Mouse (Mus musculus) olfactory bulb, adult 2 months (tissue): ENCODE results near the gene Cenpe. TPM values are rescaled to one million over a fixed set of nuclear protein-coding genes. Genes with fewer than 3 reads are reported as not detected.
"Not testable (repeated sequence)": the region's sequence is repeated elsewhere in the genome, so short reads cannot be mapped to it uniquely, and the experiment has no call there.

Experiments used
- H3K27ac ChIP-seq: fragments of 200-500 bp; 2 replicates; pipeline ENCODE4 v1.5.1; 2012; ENCODE audit warnings: low read depth, low read length; ENCODE audit not compliant: insufficient read depth
- H3K4me1 ChIP-seq: fragments of 200-500 bp; 2 replicates; pipeline ENCODE4 v1.6.1; 2012; ENCODE audit warnings: low read length; ENCODE audit not compliant: control insufficient read depth, insufficient read depth
- H3K4me3 ChIP-seq: fragments of 200-500 bp; 2 replicates; pipeline ENCODE4 v1.5.1; 2012; ENCODE audit warnings: mild to moderate bottlenecking, low read depth, low read length, moderate library complexity; ENCODE audit not compliant: insufficient read depth
- CTCF ChIP-seq: fragments of 200-500 bp; IDR thresholded peaks from 2 replicates; pipeline ENCODE4 v1.5.1; 2012; ENCODE audit warnings: low read depth, mild to moderate bottlenecking, low read length, moderate library complexity; ENCODE audit not compliant: insufficient read depth
- POLR2A ChIP-seq: fragments of 200-500 bp; IDR thresholded peaks from 2 replicates; pipeline ENCODE4 v1.6.1; 2012; ENCODE audit warnings: mild to moderate bottlenecking, low read depth, low read length, moderate library complexity; ENCODE audit not compliant: insufficient read depth
- WGBS: fragments of 180-500 bp; shearing (Covaris S2); methylation state at CpG from one replicate; pipeline ENCODE4 v1.1.7; 2018; 5-methylcytosine and 5-hydroxymethylcytosine counted together
- polyA plus RNA-seq: library from polyadenylated mRNA; stranded (reverse); fragments of >200 nt; gene quantifications from 2 replicates; pipeline ENCODE4 v1.2.4, GENCODE M21; 2012; ENCODE audit warnings: low replicate concordance; ENCODE audit not compliant: missing spikeins, insufficient read depth, insufficient read length

The Cenpe gene
- 38.3 TPM in 1 of 2 replicates, not detected in the other for polyA plus RNA-seq

DNA sequence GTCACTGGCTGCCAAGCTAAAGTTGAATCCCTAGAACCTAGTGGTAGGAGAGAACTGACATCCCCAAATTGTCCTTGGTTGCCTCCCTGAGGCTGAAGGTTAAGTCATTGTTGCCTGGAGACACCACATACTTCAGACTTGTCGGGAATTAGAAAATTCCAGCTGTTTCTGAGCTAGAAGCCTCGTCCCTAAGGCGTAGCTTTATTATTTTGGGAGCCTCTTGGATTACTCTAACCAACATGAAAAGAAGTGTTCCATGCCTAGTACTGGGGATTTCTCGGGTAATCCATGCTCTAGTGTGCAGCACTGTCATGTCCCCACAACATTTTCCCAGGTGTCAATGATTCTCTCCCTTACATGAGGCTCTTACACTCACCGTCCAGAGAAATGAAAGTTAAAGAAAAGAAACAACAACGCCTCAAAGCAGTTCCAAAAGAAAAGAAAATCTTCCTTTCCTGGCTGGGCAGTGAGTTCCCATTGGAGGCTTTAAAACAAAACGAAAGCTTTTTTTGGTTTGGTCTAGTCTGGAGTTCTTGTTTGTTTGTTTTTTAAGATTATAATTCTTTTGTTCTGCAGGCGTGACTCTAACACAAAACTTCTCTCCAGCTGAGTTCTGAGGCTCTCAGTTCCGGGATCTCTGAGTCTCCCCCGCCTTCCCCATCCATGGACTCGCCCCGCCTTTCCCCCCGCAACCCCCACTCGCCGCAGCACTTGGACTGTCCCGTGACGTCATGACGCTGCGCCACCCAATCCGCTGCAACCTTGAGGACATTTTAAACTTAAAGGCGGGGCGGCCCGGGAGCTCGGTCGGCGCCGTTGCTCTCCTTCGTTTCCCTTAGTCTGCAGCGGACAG lies at the start of gene Cenpe:
TSS of gene Cenpe (plus strand) at position 733 of the 853 bp plus-strand sequence.
- no peaks in the 10 kb centered on the region for H3K4me1 ChIP-seq
- H3K4me3 ChIP-seq: peak within 1 kb of the TSS; percentile 90
- no peak within 1 kb of the TSS for H3K27ac ChIP-seq
- TF ChIP-seq POLR2A (no peak), CTCF (no peak)
- WGBS: under 1% methylated on average over 29 of the region's 29 CpGs

DNA sequence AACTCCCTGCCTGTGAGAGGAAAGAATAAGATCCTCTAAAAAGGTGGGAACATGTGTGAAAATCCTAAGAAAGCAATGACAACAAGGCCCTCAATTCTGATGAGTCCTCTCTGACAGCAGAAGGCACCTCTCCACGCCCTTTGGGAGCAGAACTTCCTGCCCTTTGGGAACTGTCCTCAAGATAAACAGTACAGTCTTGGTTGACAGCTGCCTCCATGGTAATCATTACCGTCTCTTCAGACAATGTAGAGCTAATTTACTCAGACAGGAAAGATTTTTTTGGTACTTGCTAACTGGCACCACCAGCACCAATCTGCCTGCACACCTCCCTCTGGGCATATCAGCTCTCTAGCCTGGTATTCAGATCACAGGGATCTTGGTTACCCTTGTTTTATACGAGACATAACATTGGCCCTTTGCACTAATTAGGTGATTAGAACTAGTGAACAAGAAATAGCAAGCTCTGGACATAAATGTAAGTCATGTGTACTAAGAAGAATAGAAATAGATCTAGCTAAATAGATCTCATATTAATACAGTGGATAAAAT lies 40.4 kb upstream of the Cenpe start:
- Histone ChIP-seq H3K4me1 (no peaks in the 10 kb centered on the region), H3K4me3 (no peak overlapping the region), H3K27ac (no peak overlapping the region)
- 62% methylated on average over 3 of the region's 3 CpGs for WGBS
- no peak for TF ChIP-seq POLR2A
- no peak for TF ChIP-seq CTCF

DNA sequence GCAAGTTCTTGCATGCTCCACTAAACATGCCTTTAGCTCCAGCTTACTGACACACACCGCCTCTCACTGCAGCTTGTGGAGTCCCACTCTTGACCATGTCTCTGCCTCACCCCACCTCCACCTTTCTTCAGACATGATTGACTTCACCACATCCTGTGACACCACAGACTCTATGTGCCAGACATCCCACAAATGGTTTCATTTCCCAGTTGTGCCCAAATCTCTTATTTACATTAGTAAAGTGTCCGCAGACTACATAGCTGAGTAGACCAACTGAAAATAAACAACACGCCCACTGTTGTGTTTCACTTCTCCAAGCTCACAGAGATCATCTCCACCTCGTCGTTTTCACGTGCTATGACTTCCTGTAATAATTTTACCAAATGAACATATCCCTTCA lies 20.5 kb upstream of the Cenpe start:
- 83% methylated on average over 6 of the region's 6 CpGs for WGBS
- no peak overlapping the region for H3K27ac ChIP-seq
- H3K4me3 ChIP-seq: no peak overlapping the region
- no peaks in the 10 kb centered on the region for H3K4me1 ChIP-seq
- TF ChIP-seq POLR2A: no peak
- no peak for TF ChIP-seq CTCF

DNA sequence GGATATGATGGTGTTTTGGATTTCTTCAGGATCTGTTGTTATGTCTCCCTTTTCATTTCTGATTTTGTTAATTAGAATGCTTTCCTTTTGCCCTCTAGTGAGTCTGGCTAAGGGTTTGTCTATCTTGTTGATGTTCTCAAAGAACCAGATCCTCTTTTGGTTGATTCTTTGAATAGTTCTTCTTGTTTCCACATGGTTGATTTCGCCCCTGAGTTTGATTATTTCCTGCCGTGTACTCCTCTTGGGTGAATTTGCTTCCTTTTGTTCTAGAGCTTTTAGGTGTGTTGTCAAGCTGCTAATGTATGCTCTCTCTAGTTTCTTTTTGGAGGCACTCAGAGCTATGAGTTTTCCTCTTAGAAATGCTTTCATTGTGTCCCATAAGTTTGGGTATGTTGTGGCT lies 14.3 kb upstream of the Cenpe start:
- not testable (repeated sequence) for H3K4me1 ChIP-seq, H3K4me3 ChIP-seq, H3K27ac ChIP-seq
- WGBS: 55% methylated on average over 2 of the region's 2 CpGs

DNA sequence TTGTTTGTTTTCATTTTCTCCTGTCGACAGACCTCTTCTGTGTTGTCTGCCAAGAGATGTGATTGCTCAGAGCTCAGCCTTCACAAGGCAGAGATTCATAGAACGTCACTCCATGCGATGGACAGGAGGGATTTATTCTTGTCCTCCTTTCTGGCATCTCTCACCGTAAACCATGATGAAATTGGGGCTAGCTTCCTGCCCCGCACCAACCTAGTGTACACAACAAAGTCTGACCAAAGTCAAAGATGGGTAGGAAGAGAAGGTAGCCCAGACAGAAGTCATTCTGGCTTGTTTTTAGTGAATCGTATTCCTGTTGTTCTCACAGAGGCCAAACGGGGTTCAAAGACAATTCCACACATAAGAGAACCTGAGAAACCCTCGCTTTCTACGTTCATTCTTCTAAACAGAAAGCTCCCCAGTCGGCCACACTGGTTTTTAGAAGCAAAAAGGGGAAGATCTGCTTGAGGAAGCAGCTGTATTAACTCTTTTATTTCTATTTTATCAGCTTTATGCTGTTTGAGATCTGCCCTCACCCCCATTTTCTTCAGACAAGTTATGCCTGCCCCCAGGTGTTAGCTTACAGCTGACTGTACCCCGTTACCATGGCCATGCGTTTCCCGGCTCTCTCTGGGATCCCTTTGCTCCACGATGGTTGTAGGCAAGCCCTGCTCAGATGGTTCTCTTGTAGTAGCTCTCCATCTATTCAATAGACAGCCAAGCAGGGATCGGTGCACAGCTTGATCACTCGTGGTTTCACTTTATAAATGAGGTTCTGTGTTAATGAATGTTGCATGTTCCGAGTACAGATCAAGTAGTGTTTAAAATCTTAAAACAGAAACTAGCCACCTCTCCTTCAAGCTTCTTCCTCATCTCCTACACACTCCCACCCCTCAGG lies 11.7 kb upstream of the Cenpe start:
- no peaks in the 10 kb centered on the region for H3K4me1 ChIP-seq
- H3K27ac ChIP-seq: no peak overlapping the region
- 71% methylated on average over 17 of the region's 17 CpGs for WGBS
- TF ChIP-seq POLR2A (no peak), CTCF (no peak)
- no peak overlapping the region for H3K4me3 ChIP-seq

DNA sequence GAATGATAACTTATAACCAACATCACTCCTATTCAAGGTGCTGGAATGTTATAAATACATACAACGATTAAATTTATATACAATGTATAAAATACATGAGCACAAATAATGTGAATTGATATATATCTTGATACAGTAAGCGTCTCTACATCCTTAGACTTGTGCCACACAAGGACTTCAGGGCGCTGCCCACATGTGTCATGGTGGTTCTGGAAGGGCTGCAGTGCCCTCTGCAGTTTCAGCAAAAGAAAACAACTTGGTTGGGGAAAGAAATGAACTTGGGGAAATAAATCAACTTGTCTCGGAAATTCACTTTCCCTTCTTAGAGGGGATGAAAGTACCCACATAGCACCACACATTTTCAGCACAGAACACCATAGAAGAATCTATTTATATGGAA lies 5.7 kb upstream of the Cenpe start:
- no peaks in the 10 kb centered on the region for H3K4me1 ChIP-seq
- no peak overlapping the region for H3K4me3 ChIP-seq
- TF ChIP-seq POLR2A: no peak
- peak; percentile 43; the same call in 1 of the 2 replicates for TF ChIP-seq CTCF
- no peak overlapping the region for H3K27ac ChIP-seq
- WGBS: 27% methylated on average over 4 of the region's 4 CpGs

DNA sequence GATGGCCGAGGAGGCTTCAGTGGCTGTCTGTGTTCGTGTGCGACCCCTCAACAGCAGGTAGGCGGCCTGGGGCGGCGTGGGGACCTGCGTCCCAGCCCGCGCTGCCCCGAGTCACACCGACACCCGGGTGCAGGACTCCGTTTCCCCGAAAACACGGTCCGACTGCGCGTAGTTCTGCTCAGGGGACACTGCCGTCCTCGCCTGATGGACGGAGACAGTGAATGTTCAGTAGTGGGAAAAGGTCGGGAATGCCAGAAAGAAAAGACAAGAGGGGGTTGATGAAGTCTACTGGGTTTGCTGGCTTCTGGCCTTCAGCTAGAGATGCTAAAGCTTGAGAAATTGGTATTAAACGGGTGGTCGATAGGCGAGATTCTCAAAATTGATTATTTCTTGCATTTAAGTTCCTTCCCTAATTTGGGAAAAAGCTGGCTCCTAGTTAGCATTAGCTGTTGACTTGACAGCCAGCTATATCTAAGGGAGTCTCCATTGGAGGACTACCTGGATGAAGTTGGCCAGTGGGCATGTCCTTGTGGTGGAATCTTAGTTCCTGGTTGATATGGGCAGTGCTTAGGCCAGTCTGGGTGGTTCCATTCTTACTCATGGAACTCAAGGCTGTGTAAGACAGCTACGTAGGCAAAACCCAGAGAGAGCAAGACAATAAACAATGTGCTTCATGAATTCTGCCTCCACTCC lies 467 bp downstream of the Cenpe start:
- Histone ChIP-seq H3K4me1 (no peaks in the 10 kb centered on the region), H3K27ac (no peak overlapping the region), H3K4me3 (peak overlapping the region; percentile 90)
- TF ChIP-seq CTCF: no peak
- TF ChIP-seq POLR2A: no peak
- 1% methylated on average over 26 of the region's 26 CpGs for whole genome bisulfite sequencing

DNA sequence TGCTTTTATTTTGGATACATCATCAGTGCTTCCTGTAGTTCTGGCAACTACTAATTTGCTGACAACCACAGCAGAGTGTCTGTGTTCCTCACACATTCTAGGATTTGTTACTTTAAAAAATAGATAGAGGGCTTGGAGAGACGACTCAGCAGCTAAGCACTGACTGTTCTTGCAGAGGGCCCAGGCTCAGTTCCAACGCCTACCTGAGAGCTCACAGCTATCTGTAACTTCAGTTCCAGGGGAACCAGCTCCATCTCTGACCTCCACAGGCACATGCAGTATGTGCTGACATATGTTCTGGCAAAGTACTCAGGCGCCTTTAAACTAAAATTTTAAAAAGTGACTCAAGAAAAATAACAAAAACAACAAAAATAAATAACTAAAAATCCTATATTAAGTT lies 19.7 kb downstream of the Cenpe start:
- no peak for TF ChIP-seq CTCF
- no peak for TF ChIP-seq POLR2A
- 75% methylated on average over 3 of the region's 3 CpGs for WGBS
- no peak overlapping the region for H3K27ac ChIP-seq
- H3K4me1 ChIP-seq: no peaks in the 10 kb centered on the region
- H3K4me3 ChIP-seq: no peak overlapping the region

DNA sequence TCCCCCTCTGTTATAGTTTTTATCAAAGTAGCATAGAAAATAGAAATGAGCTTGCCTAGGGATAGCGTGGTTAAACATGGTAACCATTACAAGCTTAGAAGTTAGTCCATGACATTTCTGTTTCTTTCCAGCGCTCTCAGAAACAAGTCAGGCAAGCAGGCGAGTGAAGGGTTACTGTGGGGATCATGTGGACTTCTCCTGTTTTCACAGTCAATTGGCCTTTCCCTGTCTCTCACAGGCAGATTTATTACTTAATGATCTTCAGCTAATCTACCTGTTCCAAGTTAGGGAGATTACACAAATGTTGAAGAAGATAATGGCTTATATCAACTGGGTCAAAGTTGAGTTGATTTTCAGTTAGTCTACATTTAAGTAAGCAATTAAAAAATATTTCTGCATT lies 20.1 kb downstream of the Cenpe start:
- WGBS: 95% methylated on average over 3 of the region's 3 CpGs
- no peak overlapping the region for H3K4me3 ChIP-seq
- TF ChIP-seq POLR2A: no peak
- TF ChIP-seq CTCF: no peak
- H3K4me1 ChIP-seq: no peaks in the 10 kb centered on the region
- H3K27ac ChIP-seq: no peak overlapping the region
